Comparison of ENCODE assay signal across 17 mouse cellular contexts in genomic region chr5:133768856-133769255, GRCm38 (mm10).
A peak's percentile ranks its signal among the peaks of the same experiment; 100 is the strongest.
DNase-seq lines count a peak whose midpoint lies in the region.
"Had no signal": no experiment of that assay in that cellular context is flagged by ENCODE, and none has a peak within 500 bp of the region (broad histone marks: within the 10 kb centered on the region; RNA-seq: fewer than 3 reads in every experiment).

No protein-coding gene starts in this region.

- intact Hi-C loops in left cerebral cortex, postnatal 10 days (cut with DNase I), result no loop called here

- DNase-seq in frontal cortex, adult 2 months (ENCODE audit: extremely low spot score in 1 of 2, low spot score in 1 of 2), result peak; percentile 57 to 65
- no peak for DNase-seq in frontal cortex, postnatal 25 days (ENCODE audit: low spot score in 2 of 2)
- DNase-seq in left cerebral cortex, adult 11 months (ENCODE audit: low spot score), result peak; percentile 37
- no peak for DNase-seq in left cerebral cortex, postnatal 10 days (ENCODE audit: extremely low spot score in 1 of 2, low spot score in 2 of 2)
- DNase-seq in brain, adult 2 months (ENCODE audit: low read depth, low spot score), result peak; percentile 81
- peak; percentile 10 for DNase-seq in right cerebral cortex, postnatal 25 days
- no peak for DNase-seq in kidney, postnatal 36 days
- DNase-seq: adrenal gland, postnatal 10 days; cerebellum, adult 11 months; cerebellum, adult 9-10 months; cerebellum, postnatal 36 days; gastrocnemius, postnatal 14 days; heart, postnatal 36 days; kidney, adult 9 months; kidney, postnatal 10 days; layer of hippocampus, postnatal 36 days; thymus, postnatal 14 days had no signal

Comparison
In these comparisons a context has a peak if more than half of its experiments do, and no peak if none do; other contexts are left out.
1. DNase-seq: peak in frontal cortex, adult 2 months (2 of 2), left cerebral cortex, adult 11 months (single experiment), brain, adult 2 months (single experiment) and right cerebral cortex, postnatal 25 days (single experiment); none in frontal cortex, postnatal 25 days (0 of 2), left cerebral cortex, postnatal 10 days (0 of 2) and kidney, postnatal 36 days (0 of 2).